Mouse (Mus musculus): ENCODE measurements around the gene Gm7247.
"Not testable (repeated sequence)": the region's sequence is repeated elsewhere in the genome, so short reads cannot be mapped to it uniquely, and the experiment has no call there.

Gene Gm7247

DNA sequence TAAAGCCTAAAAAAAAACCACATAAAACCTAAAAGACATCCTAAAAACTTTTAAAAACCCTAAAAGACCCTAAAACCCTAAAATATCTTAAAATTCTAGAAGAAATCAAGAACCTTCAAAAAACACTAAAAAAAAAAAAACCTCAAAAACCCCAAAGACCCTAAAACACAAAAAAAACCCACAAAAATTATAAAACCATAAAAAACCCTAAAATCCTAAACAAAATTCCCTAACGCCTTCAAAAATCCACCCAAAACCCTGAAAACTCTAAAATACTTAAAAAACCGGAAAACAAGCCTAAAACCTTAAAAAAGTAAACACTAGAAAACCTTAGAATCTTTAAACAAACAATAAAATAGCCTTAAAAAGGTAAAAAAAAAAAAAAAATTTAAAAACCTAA, 136.4 kb downstream of the Gm7247 start:
- no peak for DNase-seq

DNA sequence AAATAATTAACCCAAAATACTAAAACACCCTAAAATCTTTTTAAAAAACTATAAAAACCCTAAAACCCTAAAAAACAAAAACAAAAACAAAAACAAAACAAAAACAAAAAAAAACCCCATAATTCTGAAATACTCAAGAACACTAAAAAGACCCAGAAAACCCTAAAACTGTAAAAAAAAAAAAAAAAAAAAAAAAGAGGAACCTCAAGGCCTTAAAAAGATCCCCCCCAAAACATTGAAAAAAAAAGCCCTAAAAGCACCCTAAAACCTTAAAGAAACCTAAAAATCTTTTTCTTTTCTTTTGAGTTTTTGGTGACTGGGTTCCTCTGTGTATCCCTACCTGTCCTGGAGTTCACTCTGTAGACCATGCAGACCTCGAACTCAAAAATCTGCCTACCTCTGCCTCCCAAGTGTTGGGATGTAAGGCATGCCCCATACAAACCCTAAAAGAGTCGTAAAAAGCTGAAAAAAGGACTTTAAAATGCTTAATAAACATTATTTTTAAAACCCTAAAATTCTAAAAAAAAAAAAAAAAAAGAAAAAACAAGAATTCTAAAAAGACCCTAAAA, 138.2 kb downstream of the Gm7247 start:
- no peak for DNase-seq

DNA sequence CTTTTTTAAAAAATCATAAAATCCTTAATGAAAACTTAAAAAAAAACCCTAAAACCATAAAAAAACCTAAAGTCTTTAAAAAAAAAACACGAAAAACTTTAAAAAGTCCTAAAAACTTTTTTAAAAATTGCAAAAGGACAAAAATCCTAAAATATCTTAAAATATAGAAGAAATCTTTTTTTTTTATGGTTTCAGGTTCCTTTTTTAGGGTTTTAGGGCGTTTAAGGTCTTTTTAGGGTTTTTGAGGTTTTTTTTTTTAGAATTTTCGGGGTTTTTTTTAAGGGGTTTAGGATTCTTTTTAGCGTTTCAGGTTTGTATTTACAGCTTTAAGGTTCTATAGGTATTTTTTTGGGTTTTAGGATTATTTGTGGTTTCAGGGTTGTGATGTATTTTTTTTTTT, 138.9 kb downstream of the Gm7247 start:
- DNase-seq: no peak

DNA sequence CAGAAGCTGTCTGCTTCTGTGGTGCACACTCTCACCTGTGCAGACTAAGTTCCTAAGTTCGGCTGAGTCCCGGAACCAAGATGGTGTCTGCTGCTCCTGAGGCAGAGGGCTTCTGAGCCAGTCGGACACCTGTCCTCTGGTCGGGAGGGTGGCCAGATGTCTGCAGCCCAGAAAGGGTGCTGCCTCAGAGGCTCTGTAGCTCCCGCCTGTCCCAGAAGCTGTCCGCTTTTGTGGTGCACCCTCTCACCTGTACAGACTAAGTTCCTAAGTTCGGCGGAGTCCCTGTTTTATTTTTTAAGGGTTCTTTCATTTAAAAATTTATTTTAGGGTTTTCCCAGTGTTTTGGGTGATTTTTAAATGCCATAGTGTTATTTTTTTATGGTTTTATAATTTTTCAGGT, 145.9 kb downstream of the Gm7247 start:
- no peak for DNase-seq

DNA sequence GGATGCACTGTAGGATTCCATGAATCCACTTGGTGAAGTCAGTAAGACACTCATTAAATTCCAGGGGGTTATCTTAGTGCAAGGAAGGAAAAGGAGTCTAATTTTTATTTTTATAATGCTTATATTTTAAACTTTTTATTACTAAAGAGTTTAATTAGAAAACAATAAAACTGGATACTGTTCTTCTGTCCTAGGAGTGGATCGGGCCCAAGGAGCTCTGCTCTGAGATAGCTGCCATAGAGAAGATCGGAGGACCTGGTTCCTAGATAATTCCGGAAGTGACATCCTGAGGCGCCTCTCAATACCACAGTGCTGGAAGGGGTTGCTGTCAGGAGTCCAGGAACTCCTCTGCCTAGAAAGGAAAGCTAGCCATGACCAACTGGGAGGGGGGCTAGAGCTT, 190.9 kb downstream of the Gm7247 start, which contains the start of gene Gm5622:
Gene Gm5622 (plus strand): TSS at position 301 of the 400 bp plus-strand sequence.
- DNase-seq: no peak

DNA sequence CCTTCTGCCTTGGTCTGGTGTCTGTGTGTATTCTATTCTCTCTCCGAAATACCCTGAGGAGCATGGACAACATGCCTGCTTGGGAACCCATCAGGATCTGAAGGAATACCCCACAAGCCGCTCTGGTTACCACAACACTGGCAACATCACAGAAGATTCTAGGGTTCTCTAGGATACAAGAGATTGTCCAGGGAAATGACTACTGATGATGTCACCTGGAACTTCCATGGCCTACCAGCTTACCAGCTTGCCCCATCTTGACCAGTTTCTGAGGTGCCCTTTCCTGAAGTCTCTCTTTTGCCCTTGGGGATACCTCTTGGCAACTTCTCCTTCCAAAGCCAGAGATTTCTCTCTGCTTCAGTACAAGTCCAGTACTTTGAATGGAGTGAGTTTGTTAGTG, 212.4 kb downstream of the Gm7247 start, which contains the start of gene Gm17175:
Gene Gm17175 (minus strand): TSS at position 101 of the 400 bp plus-strand sequence.
- DNase-seq: not testable (repeated sequence)

DNA sequence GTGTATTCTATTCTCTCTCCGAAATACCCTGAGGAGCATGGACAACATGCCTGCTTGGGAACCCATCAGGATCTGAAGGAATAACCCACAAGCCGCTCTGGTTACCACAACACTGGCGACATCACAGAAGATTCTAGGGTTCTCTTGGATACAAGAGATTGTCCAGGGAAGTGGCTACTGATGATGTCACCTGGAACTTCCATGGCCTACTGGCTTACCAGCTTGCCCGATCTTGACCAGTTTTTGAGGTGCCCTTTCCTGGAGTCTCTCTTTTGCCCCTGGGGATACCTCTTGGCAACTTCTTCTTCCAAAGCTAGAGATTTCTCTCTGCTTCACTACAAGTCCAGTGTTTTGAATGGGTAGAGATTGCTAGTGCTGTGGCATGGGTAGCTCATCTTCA, 230.5 kb downstream of the Gm7247 start, which contains the start of gene Gm17174:
Gene Gm17174 (minus strand): TSS at position 101 of the 400 bp plus-strand sequence.
- DNase-seq: not testable (repeated sequence)

DNA sequence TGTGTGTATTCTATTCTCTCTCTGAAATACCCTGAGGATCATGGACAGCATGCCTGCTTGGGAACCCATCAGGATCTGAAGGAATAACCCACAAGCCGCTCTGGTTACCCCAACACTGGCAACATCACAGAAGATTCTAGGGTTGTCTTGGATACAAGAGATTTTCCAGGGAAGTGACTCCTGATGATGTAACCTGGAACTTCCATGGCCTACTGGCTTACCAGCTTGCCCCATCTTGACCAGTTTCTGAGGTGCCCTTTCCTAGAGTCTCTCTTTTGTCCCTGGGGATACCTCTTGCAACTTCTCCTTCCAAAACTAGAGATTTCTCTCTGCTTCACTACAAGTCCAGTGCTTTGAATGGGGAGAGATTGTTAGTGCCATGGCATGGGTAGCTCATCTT, 249.7 kb downstream of the Gm7247 start, which contains the start of gene Gm17078:
Gene Gm17078 (minus strand): TSS at position 101 of the 400 bp plus-strand sequence.
- DNase-seq: no peak

Measured in thymus, postnatal 4 days (tissue).